Mouse (Mus musculus) stomach, postnatal 0 days (tissue): ENCODE data around the gene Myt1l. TPM values are rescaled to one million over a fixed set of nuclear protein-coding genes. Genes with fewer than 3 reads are reported as not detected.

ENCODE experiments used
- ATAC-seq: fragments of 200-750 bp; cut with Nextera tagmentation; 2 replicates; pipeline ENCODE4 v1.8.0; 2017; ENCODE audit not compliant: low FRiP score, low TSS enrichment
- DNase-seq: peaks from one replicate; pipeline ENCODE4 v3.0.0-alpha.2; 2016; ENCODE audit warnings: low spot score
- H3K27ac ChIP-seq: fragments of 300-500 bp; sonication (generic); replicated peaks from 2 replicates; pipeline ENCODE4 v1.5.1; 2014; ENCODE audit warnings: mild to moderate bottlenecking, control low read depth
- H3K27me3 ChIP-seq: fragments of 300-500 bp; sonication (generic); 2 replicates; pipeline ENCODE4 v1.6.1; 2014; ENCODE audit warnings: low read length; ENCODE audit not compliant: control insufficient read depth, insufficient read depth
- H3K36me3 ChIP-seq: fragments of 300-500 bp; sonication (generic); 2 replicates; pipeline ENCODE4 v1.6.1; 2014; ENCODE audit warnings: low read length, mixed read lengths; ENCODE audit not compliant: control insufficient read depth, insufficient read depth
- H3K4me1 ChIP-seq: fragments of 300-500 bp; sonication (generic); replicated peaks from 2 replicates; pipeline ENCODE4 v1.6.1; 2014; ENCODE audit warnings: antibody characterized with exemption; ENCODE audit not compliant: control insufficient read depth, insufficient read depth
- H3K4me2 ChIP-seq: fragments of 300-500 bp; sonication (generic); replicated peaks from 2 replicates; pipeline ENCODE4 v1.6.1; 2014; ENCODE audit warnings: low read depth, mild to moderate bottlenecking, control low read depth, moderate library complexity
- H3K4me3 ChIP-seq: fragments of 300-500 bp; sonication (generic); 2 replicates; pipeline ENCODE4 v1.5.1; 2014; ENCODE audit warnings: low read depth, low read length, control low read depth
- H3K9ac ChIP-seq: fragments of 300-500 bp; sonication (generic); 2 replicates; pipeline ENCODE4 v1.6.1; 2014; ENCODE audit warnings: mild to moderate bottlenecking, low read length, control low read depth, mixed read lengths
- H3K9me3 ChIP-seq: fragments of 300-500 bp; sonication (generic); 2 replicates; pipeline ENCODE4 v1.6.1; 2016; ENCODE audit warnings: low read length; ENCODE audit not compliant: control insufficient read depth
- CTCF ChIP-seq: IDR thresholded peaks from 2 replicates; pipeline ENCODE4 v1.5.1; 2016; ENCODE audit warnings: antibody characterized with exemption, low read depth, mild to moderate bottlenecking, moderate library complexity
- EP300 ChIP-seq: optimal IDR thresholded peaks from 2 replicates; pipeline ENCODE3; 2016; ENCODE audit warnings: antibody characterized with exemption
- WGBS: fragments of 180-500 bp; shearing (Covaris S2); extraction: QIAGEN DNeasy Blood & Tissue Kit; methylation state at CpG from one replicate; pipeline ENCODE4 v1.1.7; 2014; 5-methylcytosine and 5-hydroxymethylcytosine counted together
- polyA plus RNA-seq: library from polyadenylated mRNA; unstranded; fragments of >200 nt; fragmentation: Nextera tagmentation; extraction: Ambion mirVana; gene quantifications from 2 replicates; pipeline ENCODE4 v1.2.1, GENCODE M21; 2015

Myt1l gene
- polyA plus RNA-seq, 1 experiment from 2014 or later, result 0.76 TPM

- no peak overlapping the region for H3K4me2 ChIP-seq
- DNase-seq (peak; percentile 39), ATAC-seq (no peak)
- no peaks in the 10 kb centered on the region for H3K9me3 ChIP-seq
- no peaks in the 10 kb centered on the region for H3K27me3 ChIP-seq
- no peak overlapping the region for H3K9ac ChIP-seq
- no peak overlapping the region for H3K4me3 ChIP-seq
- WGBS, result 46% methylated on average over 14 of the region's 14 CpGs
- no peak for TF ChIP-seq EP300
- peak; percentile 81 for TF ChIP-seq CTCF
- H3K4me1 ChIP-seq, result no peaks in the 10 kb centered on the region
- no peak overlapping the region for H3K27ac ChIP-seq
- H3K36me3 ChIP-seq, result no peaks in the 10 kb centered on the region
These were observed 147.6 kb downstream of the Myt1l start for GRCm38 (mm10) chr12:29675594-29676362.

- Histone ChIP-seq H3K4me3 (no peak overlapping the region), H3K27ac (no peak overlapping the region), H3K27me3 (no peaks in the 10 kb centered on the region), H3K4me1 (no peaks in the 10 kb centered on the region), H3K9ac (no peak overlapping the region), H3K9me3 (no peaks in the 10 kb centered on the region), H3K4me2 (no peak overlapping the region), H3K36me3 (no peaks in the 10 kb centered on the region)
- TF ChIP-seq CTCF, result no peak
- no peak for TF ChIP-seq EP300
- no peak for ATAC-seq
- 80% methylated on average over 8 of the region's 8 CpGs for WGBS
- no peak for DNase-seq
These were observed 154.2 kb downstream of the Myt1l start for GRCm38 (mm10) chr12:29682384-29682783.

GRCm38 (mm10) chr12:29682946-29683345, 154.8 kb downstream of the Myt1l start:
- WGBS, result 85% methylated on average over 8 of the region's 8 CpGs
- no peaks in the 10 kb centered on the region for H3K27me3 ChIP-seq
- H3K27ac ChIP-seq, result no peak overlapping the region
- no peak for DNase-seq
- TF ChIP-seq CTCF (no peak), EP300 (no peak)
- ATAC-seq, result no peak
- no peaks in the 10 kb centered on the region for H3K4me1 ChIP-seq
- no peaks in the 10 kb centered on the region for H3K36me3 ChIP-seq
- no peak overlapping the region for H3K9ac ChIP-seq
- no peaks in the 10 kb centered on the region for H3K9me3 ChIP-seq
- no peak overlapping the region for H3K4me3 ChIP-seq
- no peak overlapping the region for H3K4me2 ChIP-seq

GRCm38 (mm10) chr12:29686241-29686640, 158.1 kb downstream of the Myt1l start:
- Histone ChIP-seq H3K9ac (no peak overlapping the region), H3K4me2 (no peak overlapping the region), H3K9me3 (no peaks in the 10 kb centered on the region), H3K4me1 (no peaks in the 10 kb centered on the region), H3K27ac (no peak overlapping the region), H3K36me3 (no peaks in the 10 kb centered on the region), H3K27me3 (no peaks in the 10 kb centered on the region), H3K4me3 (no peak overlapping the region)
- 57% methylated on average over 8 of the region's 8 CpGs for WGBS
- DNase-seq (no peak), ATAC-seq (no peak)
- no peak for TF ChIP-seq EP300
- no peak for TF ChIP-seq CTCF

GRCm38 (mm10) chr12:29691566-29691965, 163.4 kb downstream of the Myt1l start:
- Histone ChIP-seq H3K36me3 (no peaks in the 10 kb centered on the region), H3K4me1 (no peaks in the 10 kb centered on the region), H3K9ac (no peak overlapping the region), H3K27ac (no peak overlapping the region), H3K9me3 (no peaks in the 10 kb centered on the region), H3K4me2 (no peak overlapping the region), H3K4me3 (no peak overlapping the region), H3K27me3 (no peaks in the 10 kb centered on the region)
- TF ChIP-seq CTCF (no peak), EP300 (no peak)
- no peak for ATAC-seq
- 73% methylated on average over 5 of the region's 5 CpGs for WGBS
- no peak for DNase-seq

- H3K9ac ChIP-seq, result no peak overlapping the region
- H3K4me2 ChIP-seq, result no peak overlapping the region
- no peaks in the 10 kb centered on the region for H3K9me3 ChIP-seq
- H3K27ac ChIP-seq, result no peak overlapping the region
- TF ChIP-seq CTCF (no peak), EP300 (no peak)
- DNase-seq (no peak), ATAC-seq (no peak)
- H3K27me3 ChIP-seq, result no peaks in the 10 kb centered on the region
- H3K4me1 ChIP-seq, result no peaks in the 10 kb centered on the region
- no peaks in the 10 kb centered on the region for H3K36me3 ChIP-seq
- H3K4me3 ChIP-seq, result no peak overlapping the region
- WGBS, result 33% methylated on average over 2 of the region's 2 CpGs
These were observed 167.0 kb downstream of the Myt1l start for GRCm38 (mm10) chr12:29695194-29695593.
